Mouse (Mus musculus): ENCODE results near the gene Ykt6.

DNA sequence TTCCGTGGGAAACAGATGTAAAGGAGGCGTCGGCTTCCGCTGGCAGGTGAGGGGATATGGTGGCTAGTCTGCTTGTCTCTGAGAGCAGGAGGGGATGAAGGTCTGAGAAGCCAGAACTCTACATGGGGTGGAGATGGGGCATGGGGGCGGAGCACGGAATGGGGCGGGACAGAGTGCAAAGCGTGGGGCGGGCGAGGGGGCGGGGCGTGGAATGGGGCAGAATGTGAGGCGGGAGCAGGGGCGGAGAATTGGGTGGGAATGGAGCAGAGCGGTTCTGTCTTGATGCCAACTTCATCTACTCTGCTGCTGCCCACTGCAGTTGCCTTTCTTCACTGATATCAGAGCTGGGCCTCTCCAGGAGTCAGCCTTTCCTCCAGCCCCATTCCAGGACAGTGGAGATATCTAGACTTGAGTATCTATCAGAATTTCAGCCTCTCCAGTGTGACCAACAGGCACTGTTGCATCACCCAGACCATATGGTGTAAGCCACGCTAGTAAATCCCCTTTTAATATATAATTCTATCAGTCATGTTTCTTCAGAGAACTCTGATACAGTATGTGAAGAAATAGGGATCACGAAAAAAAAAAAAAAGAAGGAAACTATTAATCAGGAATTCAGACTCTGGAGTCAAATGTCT, 35.1 kb upstream of the Ykt6 start:
- TF ChIP-seq POLR2A (IDR thresholded peaks at IDR 0.05; ENCODE audit: insufficient read length, low read depth) = no peak
- TF ChIP-seq MAX (IDR thresholded peaks at IDR 0.05; ENCODE audit: low read depth) = no peak
- no peak for TF ChIP-seq CEBPB (IDR thresholded peaks at IDR 0.05; ENCODE audit: insufficient read depth, poor library complexity, severe bottlenecking)
